Mouse (Mus musculus) intestine, embryonic 16.5 days (tissue): Measurements from ENCODE around the gene Angptl7. TPM values are rescaled to one million over a fixed set of nuclear protein-coding genes. Genes with fewer than 3 reads are reported as not detected.

Source experiments
- ATAC-seq: fragments of 200-750 bp; cut with Nextera tagmentation; 2 replicates; pipeline ENCODE4 v1.8.0; 2017; ENCODE audit warnings: moderate TSS enrichment, moderate library complexity
- H3K27ac ChIP-seq: fragments of 300-500 bp; sonication (generic); 2 replicates; pipeline ENCODE4 v1.5.1; 2014; ENCODE audit warnings: mild to moderate bottlenecking, low read length
- H3K27me3 ChIP-seq: fragments of 300-500 bp; sonication (generic); replicated peaks from 2 replicates; pipeline ENCODE4 v1.6.1; 2014; ENCODE audit warnings: low read length, control low read depth, mixed read lengths; ENCODE audit not compliant: control insufficient read depth, insufficient read depth
- H3K36me3 ChIP-seq: fragments of 300-500 bp; sonication (generic); 2 replicates; pipeline ENCODE4 v1.6.1; 2014; ENCODE audit warnings: low read length, control low read depth; ENCODE audit not compliant: control insufficient read depth, insufficient read depth
- H3K4me1 ChIP-seq: fragments of 300-500 bp; sonication (generic); 2 replicates; pipeline ENCODE4 v1.6.1; 2014; ENCODE audit warnings: low read length, control low read depth, mixed read lengths; ENCODE audit not compliant: control insufficient read depth, insufficient read depth
- H3K4me2 ChIP-seq: fragments of 300-500 bp; sonication (generic); 2 replicates; pipeline ENCODE4 v1.6.1; 2014; ENCODE audit warnings: low read depth, low read length, control low read depth
- H3K4me3 ChIP-seq: fragments of 300-500 bp; sonication (generic); 2 replicates; pipeline ENCODE4 v1.5.1; 2014; ENCODE audit warnings: mild to moderate bottlenecking, low read length
- H3K9ac ChIP-seq: fragments of 300-500 bp; sonication (generic); 2 replicates; pipeline ENCODE4 v1.6.1; 2014; ENCODE audit warnings: low read depth, low read length
- H3K9me3 ChIP-seq: fragments of 300-500 bp; sonication (generic); 2 replicates; pipeline ENCODE4 v1.6.1; 2016; ENCODE audit warnings: low read length, control low read depth; ENCODE audit not compliant: control insufficient read depth
- WGBS: fragments of 180-500 bp; shearing (Covaris S2); extraction: QIAGEN DNeasy Blood & Tissue Kit; methylation state at CpG from one replicate; pipeline ENCODE4 v1.1.7; 2014; 5-methylcytosine and 5-hydroxymethylcytosine counted together
- polyA plus RNA-seq: library from polyadenylated mRNA; unstranded; fragments of >200 nt; fragmentation: Nextera tagmentation; extraction: Ambion mirVana; gene quantifications from 2 replicates; pipeline ENCODE4 v1.2.1, GENCODE M21; 2015

Gene Angptl7
- polyA plus RNA-seq, 1 experiment from 2014 or later: 1.1 TPM

DNA sequence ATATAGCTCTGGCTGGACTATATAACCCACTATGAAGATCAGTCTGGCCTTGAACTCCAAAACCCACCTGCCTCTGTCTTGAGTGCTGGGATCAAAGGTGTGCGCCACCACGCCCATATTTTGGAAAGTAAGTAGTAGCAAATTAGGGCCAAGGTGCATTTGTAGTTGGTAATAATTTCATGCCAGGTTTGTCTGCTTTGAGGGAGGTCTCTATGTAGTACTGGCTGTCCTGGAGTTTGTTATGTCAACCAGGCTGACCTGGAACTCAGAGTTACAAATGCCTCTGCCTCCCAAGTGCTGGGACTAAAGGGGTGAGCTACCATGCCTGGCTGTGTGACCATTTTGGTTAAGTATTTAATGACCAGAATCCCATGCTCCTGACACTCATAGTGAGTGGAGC is 20.0 kb downstream of the Angptl7 start:
- Histone ChIP-seq H3K4me3 (no peak overlapping the region), H3K9me3 (no peaks in the 10 kb centered on the region), H3K27me3 (no peaks in the 10 kb centered on the region), H3K9ac (no peak overlapping the region), H3K36me3 (no peaks in the 10 kb centered on the region; the same call in 1 of the 2 replicates), H3K4me1 (no peaks in the 10 kb centered on the region), H3K27ac (no peak overlapping the region), H3K4me2 (no peak overlapping the region)
- 97% methylated on average over 2 of the region's 2 CpGs for WGBS
- ATAC-seq: no peak

DNA sequence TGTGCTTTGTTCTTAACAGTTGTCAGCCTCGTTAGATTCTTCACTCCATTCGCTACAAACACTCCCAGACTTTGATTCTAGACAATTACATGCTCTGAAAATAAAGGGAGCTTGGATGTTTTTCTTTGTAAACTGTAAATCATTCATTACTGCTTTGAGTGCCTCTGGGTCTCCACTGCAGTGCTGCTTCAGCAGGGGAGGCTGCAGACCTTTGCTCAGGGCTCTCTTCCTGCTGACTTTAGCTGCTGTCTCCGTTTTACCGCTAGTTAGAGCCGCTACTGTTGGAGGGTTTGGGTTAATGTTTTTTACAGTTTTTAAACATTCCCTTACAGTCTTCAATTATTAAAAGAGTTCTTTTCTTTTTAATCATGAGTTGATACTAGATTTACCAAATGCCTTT is 26.8 kb downstream of the Angptl7 start:
- no peak overlapping the region for H3K4me2 ChIP-seq
- no peak overlapping the region for H3K4me3 ChIP-seq
- peaks cover 13% of the 10 kb centered on the region for H3K36me3 ChIP-seq
- H3K9ac ChIP-seq: no peak overlapping the region
- no peak overlapping the region for H3K27ac ChIP-seq
- WGBS: 93% methylated on average over 5 of the region's 5 CpGs
- H3K4me1 ChIP-seq: no peaks in the 10 kb centered on the region
- no peak for ATAC-seq
- no peaks in the 10 kb centered on the region for H3K27me3 ChIP-seq
- no peaks in the 10 kb centered on the region for H3K9me3 ChIP-seq

GRCm38 (mm10) chr4:148472436-148473174 is 27.7 kb downstream of the Angptl7 start:
- Histone ChIP-seq H3K27ac (no peak overlapping the region), H3K4me3 (no peak overlapping the region), H3K36me3 (peaks cover 15% of the 10 kb centered on the region), H3K9me3 (no peaks in the 10 kb centered on the region), H3K27me3 (no peaks in the 10 kb centered on the region), H3K4me2 (no peak overlapping the region), H3K4me1 (no peaks in the 10 kb centered on the region), H3K9ac (no peak overlapping the region)
- 91% methylated on average over 8 of the region's 8 CpGs for WGBS
- ATAC-seq: no peak

- 84% methylated on average over 10 of the region's 10 CpGs for whole genome bisulfite sequencing
- Histone ChIP-seq H3K9ac (no peak overlapping the region), H3K9me3 (no peaks in the 10 kb centered on the region), H3K27ac (no peak overlapping the region), H3K4me1 (no peaks in the 10 kb centered on the region), H3K27me3 (no peaks in the 10 kb centered on the region), H3K4me3 (no peak overlapping the region), H3K36me3 (peaks cover 15% of the 10 kb centered on the region), H3K4me2 (no peak overlapping the region)
- ATAC-seq: no peak
Observed at GRCm38 (mm10) chr4:148471363-148471806, 28.9 kb downstream of the Angptl7 start.

DNA sequence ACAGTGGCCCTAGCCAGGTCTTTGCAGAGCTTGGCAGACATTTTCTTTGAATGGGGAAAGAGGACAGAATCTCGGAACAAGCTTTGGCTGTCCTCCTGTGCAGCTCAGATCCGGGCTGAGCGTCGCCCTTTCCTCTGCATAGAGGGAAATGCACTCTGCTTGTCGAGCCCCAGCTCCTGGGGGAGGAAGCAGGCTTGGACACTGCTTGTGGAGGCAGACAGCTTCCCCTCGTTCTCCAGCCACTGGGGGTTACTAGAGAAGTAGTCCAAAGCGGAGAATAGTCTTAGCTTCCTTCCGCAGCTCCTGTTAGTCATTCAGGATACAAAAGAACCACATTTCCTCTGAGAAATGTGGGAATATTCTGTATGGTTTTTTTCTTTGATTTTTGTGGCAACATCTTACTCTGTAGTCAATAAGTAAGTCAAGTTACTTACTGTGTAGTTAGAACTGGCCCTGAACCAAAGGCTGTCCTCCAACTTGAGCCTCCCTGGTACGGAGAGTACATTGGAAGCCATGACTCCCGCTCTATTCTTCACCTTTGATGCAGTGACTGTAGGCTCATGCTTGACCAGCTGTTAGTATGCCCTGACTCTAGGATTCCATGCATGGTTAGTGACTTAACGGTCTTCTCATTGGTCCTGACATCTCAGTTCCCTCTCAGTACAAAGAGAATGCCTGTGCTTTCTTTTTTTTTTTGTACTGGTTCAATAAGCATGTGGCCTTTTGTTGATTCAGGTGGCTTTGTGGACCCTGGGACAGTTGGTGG is 30.6 kb downstream of the Angptl7 start:
- Histone ChIP-seq H3K4me1 (no peaks in the 10 kb centered on the region), H3K9me3 (no peaks in the 10 kb centered on the region), H3K4me3 (no peak overlapping the region), H3K27ac (no peak overlapping the region), H3K4me2 (no peak overlapping the region), H3K9ac (no peak overlapping the region), H3K27me3 (no peaks in the 10 kb centered on the region), H3K36me3 (peaks cover 13% of the 10 kb centered on the region)
- ATAC-seq: no peak
- whole genome bisulfite sequencing: 94% methylated on average over 11 of the region's 11 CpGs

- no peaks in the 10 kb centered on the region for H3K9me3 ChIP-seq
- no peak overlapping the region for H3K4me2 ChIP-seq
- WGBS: 90% methylated on average over 10 of the region's 10 CpGs
- peaks cover 19% of the 10 kb centered on the region for H3K36me3 ChIP-seq
- H3K4me3 ChIP-seq: no peak overlapping the region
- ATAC-seq: no peak
- no peaks in the 10 kb centered on the region for H3K27me3 ChIP-seq
- no peak overlapping the region for H3K9ac ChIP-seq
- no peak overlapping the region for H3K27ac ChIP-seq
- H3K4me1 ChIP-seq: no peaks in the 10 kb centered on the region
Observed at GRCm38 (mm10) chr4:148468396-148468795, 31.9 kb downstream of the Angptl7 start.

DNA sequence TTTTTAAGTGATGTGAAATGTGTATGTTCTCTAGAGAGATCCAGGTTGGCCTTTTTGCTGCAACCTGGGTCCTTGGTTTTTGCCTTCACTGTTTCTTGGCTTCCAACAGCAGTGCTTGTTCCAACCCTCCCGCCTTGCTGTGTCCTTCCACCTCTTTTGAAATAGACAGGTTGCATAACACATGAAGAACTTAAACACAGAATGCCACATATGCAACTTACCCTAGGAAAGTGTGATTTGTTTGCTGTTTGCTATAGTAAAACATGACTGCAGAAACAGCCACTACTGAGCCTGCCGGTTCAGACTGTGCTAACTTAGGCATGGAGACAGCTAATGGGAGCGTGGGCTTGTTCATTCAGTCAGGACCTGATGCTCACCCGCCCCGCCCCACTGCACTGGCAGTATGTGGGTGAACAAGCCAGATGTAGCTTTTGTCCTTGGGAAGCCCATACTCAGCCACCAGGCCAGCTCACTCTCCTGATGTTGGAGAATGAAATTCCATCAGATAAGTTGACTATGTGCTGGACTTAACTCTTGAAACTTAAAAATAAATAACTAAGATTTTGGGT is 33.7 kb downstream of the Angptl7 start:
- WGBS: 93% methylated on average over 5 of the region's 5 CpGs
- no peaks in the 10 kb centered on the region for H3K27me3 ChIP-seq
- no peaks in the 10 kb centered on the region for H3K4me1 ChIP-seq
- no peak overlapping the region for H3K9ac ChIP-seq
- H3K4me2 ChIP-seq: no peak overlapping the region
- no peak overlapping the region for H3K4me3 ChIP-seq
- H3K27ac ChIP-seq: no peak overlapping the region
- H3K9me3 ChIP-seq: no peaks in the 10 kb centered on the region
- ATAC-seq: no peak
- H3K36me3 ChIP-seq: peaks cover 19% of the 10 kb centered on the region

GRCm38 (mm10) chr4:148464869-148465268 is 35.4 kb downstream of the Angptl7 start:
- H3K9ac ChIP-seq: no peak overlapping the region
- ATAC-seq: no peak
- no peak overlapping the region for H3K27ac ChIP-seq
- H3K36me3 ChIP-seq: peaks cover 17% of the 10 kb centered on the region; the same call in 1 of the 2 replicates
- H3K4me1 ChIP-seq: no peaks in the 10 kb centered on the region
- no peaks in the 10 kb centered on the region for H3K9me3 ChIP-seq
- H3K4me2 ChIP-seq: no peak overlapping the region
- no peaks in the 10 kb centered on the region for H3K27me3 ChIP-seq
- WGBS: 94% methylated on average over 12 of the region's 12 CpGs
- no peak overlapping the region for H3K4me3 ChIP-seq

DNA sequence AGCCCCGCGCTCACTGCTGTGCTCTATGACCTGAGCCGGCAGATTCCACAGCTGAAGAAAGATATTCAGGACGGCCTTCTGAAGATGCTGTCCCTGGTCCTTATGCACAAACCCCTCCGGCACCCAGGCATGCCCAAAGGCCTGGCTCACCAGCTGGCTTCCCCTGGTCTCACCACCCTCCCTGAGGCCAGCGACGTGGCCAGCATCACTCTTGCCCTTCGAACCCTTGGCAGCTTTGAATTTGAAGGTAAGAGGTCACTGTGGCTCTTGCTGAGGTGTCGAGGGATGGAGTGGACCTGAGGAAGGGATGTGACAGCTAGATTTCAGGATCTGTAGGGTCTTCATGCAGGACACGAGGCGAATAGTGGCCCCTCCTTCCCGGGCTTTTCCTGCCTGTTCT is 36.0 kb downstream of the Angptl7 start:
- no peaks in the 10 kb centered on the region for H3K27me3 ChIP-seq
- WGBS: 88% methylated on average over 12 of the region's 12 CpGs
- no peaks in the 10 kb centered on the region for H3K4me1 ChIP-seq
- no peak overlapping the region for H3K9ac ChIP-seq
- no peak for ATAC-seq
- H3K4me2 ChIP-seq: no peak overlapping the region
- H3K9me3 ChIP-seq: no peaks in the 10 kb centered on the region
- H3K36me3 ChIP-seq: peaks cover 17% of the 10 kb centered on the region; the same call in 1 of the 2 replicates
- no peak overlapping the region for H3K4me3 ChIP-seq
- H3K27ac ChIP-seq: no peak overlapping the region
